Mouse (Mus musculus) c-Kit-positive CD71-positive TER-119-positive erythroid progenitor cells, embryonic 14.5 days (primary cell): ENCODE results near the gene B3gnt9.
"Not testable (repeated sequence)": the region's sequence is repeated elsewhere in the genome, so short reads cannot be mapped to it uniquely, and the experiment has no call there.

Experiments used
- DNase-seq: peaks from one replicate; pipeline ENCODE4 v3.0.0-alpha.2; 2013; ENCODE audit warnings: low spot score

Gene B3gnt9

DNA sequence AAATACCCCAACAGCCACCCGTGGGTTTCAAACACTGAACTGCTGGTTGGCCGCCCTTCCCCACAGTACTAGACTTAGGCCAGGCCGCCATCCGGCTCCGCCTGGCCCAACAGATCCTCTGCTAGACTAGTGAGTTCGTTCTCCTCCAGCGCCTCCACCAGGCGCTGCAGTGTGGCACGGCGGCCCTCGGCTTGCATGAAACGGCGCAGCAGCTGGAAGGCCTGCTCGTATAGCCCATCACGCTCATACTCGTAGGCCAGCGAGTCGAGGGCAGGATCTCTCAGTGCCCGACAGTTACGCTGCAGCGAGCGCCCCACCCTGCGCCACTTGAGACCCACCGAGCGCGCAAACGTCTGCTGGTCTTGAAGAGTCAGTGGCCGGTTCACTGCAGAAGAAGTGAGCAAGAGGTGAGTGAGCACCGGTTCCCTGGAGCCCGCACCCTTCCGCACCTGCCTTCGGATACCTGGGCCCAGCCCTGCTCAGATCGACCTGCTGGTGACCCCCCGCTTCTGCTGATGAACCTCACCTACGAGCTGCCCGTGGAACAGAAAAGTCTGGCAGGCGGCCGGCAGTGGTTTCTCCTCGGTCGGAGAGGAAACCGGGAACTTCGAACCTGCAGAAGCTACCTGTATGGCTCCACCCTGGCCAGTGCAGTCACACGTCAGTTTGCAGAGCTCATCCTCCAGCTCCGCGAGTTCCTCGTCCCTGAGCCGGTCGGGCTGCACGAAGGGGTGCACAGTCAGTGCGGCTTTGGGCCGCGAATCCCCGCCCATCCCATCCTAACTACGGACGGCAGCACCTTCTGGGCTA lies 4.2 kb upstream of the B3gnt9 start:
- no peak for DNase-seq

DNA sequence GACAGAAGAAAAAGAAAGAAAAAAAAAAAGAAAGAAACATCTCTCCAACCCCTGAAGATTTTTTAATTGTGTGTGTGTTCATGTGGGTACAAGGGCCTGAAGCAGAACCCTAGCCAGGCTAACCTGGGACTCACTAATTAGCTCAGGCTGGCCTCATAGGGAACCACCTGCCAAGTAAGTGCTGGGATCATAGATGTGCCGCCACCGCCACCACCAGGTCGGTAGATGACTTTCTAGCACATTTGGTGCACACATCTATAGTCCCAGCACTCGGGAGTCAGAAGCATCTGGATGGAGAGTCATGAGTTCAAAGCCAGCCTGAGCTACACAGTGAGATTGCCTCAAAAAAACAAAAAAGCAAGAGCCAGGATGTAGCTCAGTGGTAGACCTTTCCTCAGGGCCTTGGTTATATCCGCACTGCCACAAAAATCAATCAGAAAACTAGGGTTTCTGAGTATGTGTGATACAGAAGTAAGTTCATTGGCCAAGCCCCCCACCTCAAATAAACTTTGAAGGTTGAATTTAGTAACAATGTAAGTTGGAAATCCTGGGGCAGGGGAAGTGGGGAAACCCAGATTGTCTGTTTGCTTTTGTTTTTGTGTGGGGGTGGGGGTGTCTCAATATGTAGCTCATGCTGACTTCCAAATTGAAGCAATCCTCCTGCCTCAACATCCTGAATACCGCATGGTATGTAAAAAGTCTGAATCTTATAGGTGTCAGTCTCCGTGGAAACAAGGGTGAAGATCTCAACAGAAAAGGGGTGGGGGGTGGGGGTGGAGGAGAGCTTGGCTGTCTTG lies 2.6 kb upstream of the B3gnt9 start:
- no peak for DNase-seq

DNA sequence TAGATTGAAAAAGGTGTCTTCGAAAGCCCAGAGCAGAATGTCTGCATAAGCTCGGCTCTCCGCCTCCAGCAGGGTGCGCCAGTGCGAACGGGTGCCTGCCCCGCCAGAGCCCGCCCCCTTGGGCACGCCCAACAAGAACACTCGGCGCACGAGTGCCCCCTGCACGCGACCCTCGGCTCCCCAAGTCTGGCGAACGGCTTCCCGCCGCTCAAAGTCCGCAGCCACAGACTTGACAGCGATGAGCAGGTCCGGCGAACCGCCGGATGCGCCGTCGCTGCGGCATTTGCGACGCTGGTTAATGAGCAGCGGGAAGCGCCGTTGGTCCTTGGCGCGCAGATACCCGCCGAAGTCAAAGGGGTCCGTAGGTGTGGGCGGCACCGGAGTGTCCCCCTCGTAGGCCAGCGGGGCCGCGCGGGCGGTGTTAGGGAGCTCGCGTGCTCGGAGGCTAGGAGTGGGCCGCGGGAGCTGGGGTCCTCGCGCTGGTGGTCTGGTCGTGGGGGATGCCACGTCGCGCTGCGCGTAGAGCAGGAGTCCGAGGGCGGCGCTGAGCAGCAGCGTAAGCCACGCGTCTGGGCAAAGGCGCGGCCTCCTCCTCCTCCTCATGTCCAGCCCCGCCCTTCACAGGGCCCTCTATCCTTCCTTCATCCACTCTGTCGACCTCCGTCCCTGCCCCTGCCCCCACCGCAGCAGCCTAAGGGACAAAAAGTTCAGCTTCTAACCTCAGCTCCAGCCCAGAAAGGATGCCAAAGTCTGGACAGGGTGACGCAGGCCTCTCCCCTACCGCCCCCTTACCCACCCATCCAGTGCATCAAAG lies 594 bp downstream of the B3gnt9 start:
- DNase-seq: peak; percentile 81

DNA sequence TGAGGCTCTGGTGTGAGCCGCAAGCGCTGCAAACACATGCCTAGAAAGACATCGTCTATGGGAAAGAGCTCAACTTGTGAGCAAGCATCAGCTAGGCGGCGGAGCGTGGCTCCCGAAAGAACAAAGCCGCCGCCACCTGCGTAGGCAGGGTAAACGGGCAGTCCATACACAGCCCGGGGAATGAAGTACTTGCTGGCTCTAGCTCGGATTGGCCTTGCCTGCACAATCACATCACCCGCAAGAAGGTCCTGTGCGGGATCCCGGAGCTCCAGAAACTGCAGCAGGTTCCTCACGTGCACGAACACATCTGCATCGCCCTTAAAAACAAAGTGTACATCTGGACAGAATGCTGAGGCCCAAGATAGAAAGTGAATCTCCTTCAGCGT lies 1.2 kb downstream of the B3gnt9 start:
- DNase-seq: no peak

DNA sequence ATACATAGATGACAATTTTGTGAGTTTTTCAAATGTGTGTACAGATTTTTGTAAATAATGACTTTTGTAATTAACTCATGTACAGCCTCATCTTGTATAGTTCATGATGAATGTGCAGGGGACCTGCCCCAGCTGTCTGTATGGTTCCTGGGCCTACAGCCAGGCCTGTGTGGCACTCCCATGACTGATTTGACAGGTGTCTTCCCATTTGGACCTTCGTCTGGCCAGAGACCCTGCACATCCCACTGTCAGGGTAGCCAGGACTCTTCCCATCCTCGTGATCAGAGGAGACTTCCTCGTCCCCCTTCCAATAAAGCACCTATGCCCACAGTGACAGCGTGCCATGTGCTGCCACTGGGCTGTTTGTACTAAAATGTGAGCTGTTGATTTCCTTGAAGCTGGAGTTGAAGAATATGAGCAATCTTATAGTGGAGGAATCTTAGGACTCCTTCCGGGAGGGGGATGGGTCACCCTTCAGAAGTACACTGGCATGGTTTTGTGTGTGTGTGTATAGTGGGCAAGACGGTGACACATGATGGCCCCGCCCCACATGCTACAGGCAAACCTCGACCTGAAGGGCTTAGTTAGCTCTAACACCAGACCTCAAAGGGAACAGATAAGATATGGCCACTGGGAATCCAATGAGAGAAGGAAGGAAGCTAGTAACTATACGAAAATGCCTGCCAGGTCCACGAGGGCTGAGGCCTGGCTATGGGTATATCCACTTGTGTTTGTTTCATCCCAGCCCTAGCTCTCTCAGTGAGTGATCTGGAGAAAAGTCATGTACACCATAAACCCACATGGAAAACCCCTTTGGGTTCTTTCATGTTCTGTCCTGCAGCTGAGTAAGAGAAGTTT lies 2.0 kb downstream of the B3gnt9 start:
- no peak for DNase-seq

DNA sequence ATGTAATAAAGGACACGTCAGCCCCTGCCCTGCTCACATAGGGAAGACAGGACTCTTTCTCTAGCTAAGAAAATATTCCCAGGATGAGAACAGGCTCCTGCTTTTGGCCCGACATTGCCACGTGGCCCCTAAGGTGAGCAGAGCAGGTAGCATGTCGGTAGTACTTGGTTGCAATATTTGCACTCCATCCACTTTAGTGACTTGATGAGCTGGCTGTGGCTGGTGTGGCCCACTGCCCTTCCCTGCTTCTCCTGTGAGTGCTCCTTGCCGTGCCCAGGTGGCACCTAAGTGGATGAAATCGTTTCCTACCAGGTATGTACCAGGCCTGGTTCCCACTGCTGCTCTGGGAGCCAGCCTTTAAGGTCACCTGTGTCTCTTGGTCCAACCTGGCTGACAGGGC lies 3.0 kb downstream of the B3gnt9 start:
- DNase-seq: no peak

DNA sequence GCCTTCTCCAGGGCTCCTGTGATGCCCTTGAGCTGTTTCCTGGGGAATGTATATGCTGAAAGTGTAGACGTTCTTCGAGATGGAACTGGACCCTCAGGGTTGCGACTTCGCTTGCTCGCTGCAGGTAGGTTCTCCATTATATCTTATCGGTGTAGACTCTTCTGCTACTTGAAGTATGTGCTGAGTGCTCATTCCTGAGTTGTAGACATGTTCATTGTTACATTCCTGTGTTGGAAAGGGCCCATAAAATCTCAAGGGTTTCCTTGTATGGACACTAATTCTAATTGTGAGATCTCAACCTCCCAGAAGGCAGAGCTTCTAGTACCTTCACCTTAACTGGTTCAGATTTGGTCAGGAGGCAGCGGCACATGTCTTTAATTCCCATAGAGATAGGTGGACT lies 13.9 kb downstream of the B3gnt9 start:
- no peak for DNase-seq

DNA sequence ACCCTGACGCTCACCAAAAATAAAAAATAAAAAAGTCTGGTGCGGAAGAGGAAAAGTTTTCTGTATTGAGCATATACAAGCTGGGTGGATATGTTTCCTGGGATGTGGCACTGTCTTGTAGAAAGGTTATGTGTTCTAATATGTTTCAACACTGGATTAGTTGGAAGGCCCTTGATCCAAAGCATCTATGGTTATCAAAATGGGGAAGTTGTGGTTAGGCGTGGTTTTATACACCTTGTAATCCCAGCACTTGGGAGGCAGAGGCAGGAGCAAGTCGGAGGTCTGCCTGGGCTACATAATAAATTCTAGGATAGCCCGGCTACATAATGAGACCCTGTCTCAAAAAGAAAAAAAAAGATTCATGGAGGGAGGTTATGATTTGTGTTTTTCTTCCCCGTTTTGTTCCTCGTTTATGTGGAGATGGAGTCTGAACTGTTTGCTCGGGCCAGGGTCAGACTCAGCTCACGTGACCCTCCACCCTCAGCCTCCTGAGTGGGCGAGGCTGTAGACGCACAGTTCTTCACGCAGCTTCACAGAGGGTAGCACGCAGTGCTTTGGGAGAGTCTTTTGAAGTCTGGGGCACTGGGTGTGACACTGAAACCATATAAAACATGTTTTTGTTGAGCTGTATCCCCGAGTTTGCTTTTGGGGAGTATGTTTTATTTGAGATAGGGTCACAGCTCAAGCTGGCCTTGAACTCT lies 17.4 kb downstream of the B3gnt9 start:
- no peak for DNase-seq

DNA sequence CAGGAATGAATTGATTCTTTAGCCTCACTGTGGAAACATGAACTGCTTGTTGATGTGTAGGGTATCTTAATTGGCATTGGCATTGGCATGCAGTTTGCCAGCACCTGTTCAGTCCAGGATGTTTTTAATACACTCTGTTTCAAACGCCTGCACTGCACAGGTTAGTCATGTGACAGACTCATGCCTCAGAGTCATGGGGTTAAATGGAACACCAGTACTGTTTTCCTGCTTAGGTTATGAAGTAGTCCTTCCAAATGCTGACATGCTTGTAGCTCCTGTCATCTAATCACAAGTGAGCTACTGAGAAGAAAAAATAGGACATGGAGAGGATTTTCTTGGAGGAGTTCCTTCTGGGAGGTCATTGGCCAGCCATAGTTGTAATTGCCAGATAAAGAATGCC lies 19.7 kb downstream of the B3gnt9 start:
- DNase-seq: no peak

DNA sequence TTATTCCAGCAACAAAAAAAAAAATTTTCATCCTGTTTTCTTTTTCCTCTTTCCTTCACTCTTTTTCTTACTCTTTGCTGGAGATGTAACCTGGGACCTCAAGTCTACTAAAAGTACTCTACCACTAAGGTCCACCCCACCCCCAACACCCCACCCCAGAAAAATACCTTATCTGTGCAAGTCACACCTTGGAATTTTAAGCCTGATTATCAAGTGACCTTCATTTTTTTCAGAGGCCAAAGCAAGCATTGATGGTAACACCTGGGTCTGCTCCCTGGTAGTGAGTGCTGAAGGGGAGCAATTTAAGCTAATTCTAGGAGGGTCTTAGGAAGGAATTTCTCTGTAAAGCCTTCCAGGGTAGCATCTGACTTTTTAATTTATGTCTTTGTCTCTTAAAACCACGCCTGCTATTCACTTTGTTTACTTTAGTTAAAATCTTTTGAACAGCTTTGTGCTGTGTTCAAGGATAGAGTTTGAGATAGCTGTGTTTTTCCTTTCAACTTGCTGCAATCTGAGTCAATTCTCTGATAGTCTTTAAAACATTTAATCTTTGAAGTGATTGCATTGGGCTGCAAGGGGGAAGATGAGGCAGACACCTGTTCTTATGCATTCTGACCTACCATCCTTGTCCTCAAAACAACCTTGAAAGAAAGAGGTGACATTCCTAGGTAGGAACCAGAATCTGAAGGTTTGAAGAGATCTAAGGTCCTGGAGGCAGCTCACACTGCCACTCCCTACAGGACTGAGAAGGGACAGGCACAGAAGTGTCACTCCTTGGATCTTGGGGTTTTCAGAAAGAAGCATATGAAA lies 21.6 kb downstream of the B3gnt9 start:
- peak; percentile 26 for DNase-seq

DNA sequence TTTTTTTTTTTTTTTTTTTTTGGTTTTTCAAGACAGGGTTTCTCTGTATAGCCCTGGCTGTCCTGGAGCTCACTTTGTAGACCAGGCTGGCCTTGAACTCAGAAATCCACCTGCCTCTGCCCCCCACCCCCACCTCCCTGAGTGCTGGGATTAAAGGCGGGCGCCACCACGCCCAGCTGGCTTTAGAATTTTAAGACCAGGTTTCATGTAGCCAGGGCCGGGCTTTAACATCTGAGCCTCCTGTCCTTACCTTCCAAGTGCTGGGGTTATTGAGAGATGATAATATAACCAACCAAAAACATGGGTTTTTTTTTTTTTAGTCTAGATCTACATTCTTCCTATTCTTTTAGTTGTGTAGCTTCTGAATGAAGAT lies 22.6 kb downstream of the B3gnt9 start:
- DNase-seq: not testable (repeated sequence)

DNA sequence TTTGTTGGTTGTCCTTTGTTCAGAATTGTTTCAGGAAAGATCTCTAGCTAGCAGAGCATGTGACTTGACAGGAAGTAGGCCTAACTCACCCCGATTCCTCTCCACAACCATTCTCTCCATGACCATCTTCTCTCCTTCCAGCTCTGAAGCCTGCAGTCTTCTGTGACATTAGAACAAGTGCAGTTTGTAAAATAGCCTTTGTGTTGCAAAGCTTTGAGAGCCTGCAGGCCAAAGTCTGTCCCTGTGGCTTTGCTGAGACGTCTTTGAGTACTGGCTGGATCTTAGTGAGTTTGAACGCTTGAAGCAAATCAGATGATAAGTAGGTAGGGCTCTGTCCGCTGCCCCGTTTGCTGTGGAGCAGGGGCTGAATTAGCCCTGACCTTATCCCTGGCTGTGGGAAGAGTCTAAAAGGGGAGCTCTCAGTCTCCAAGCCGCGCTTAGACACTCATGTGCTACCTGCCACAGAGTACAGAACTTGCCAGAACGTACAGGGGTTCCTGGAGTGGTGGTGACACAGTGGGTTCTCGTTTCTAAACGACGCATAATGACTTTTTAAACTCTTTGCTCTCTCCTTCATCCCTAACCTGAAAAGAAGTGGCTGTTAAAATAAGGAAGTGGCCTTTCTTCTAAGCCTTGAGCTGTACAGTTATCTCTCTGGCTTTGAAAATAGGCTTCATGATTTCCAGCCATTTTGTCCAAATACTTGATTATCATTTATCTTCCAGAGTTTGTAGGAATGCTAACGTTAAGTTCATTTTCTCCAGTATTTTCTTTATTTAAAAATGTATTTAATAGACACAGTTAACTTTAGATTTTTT lies 23.2 kb downstream of the B3gnt9 start:
- DNase-seq: no peak

DNA sequence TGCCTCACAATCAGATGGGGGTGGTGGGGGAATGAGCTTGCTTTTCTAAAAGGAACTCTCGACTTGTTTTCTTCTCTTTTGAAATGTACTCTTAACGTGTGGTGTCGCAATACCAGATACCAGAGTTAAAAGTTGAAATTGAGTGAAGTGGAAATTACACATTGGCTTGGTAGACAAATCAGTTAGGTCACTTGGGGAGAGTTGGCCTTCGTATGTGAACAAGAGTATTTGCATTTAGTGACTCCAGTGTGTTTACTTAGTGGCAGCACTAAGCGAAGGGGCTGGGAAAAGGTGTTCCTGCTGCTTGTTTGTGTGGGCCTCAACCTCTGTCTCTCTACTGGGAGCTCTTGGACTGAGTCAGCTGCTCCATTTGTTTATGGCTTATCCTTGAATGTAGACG lies 29.0 kb downstream of the B3gnt9 start:
- DNase-seq: peak; percentile 32

DNA sequence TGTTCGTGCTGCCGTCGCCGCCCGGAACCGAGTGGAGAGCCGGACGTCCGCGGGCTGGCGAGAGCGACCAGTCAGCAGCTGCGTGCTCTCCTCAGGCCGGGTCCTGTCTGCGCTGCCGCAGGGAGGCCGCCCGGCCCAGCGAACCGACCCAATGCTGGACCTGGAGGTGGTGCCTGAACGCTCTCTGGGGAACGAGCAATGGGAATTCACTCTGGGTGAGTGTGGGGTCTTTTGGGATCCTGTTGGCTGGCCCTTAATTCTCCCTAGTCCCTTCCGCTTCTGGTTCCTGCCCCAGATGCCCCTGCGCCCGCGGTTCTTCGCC lies 29.7 kb downstream of the B3gnt9 start:
- no peak for DNase-seq

DNA sequence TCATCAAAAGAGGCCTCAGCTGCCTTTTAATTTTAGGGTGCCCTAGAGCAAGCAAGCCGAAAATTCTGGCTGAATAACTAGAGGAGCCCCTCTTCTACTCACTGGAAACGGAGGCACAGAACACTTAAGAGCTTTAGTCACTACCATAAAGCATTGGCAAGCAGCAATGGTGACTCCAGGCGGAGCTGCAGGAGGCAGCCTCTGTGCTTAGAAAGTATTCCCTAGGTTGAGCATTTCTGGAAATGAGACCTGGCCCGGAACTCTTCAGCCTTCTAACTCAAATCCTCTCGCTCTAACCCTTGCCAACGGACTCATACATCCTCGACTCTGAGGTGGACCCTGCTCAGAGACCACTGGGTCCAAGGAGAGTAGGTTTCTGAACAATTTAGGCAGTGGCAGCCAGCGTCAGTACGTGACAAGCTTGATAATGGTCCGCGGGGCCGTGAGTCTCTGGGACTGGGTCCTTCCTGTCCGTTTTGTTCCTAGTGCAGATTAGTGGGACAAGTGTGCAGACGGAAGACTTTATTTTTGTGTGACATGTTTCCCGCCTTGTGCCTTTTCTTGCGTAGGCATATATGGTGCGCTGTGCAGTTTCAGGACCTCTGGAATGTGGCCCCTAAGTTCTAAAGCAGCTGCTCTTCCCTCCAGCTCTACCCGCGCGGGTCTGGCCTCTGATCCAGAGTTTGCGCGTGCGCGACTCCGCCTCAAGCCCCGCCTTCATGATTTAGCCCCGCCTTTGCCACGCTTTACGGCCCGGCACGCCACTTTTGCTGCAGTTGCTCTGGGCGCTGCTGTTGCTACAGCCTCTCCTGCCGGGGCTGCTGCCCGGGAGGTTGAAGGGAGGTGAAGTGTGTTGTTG lies 30.3 kb downstream of the B3gnt9 start, which contains the start of gene D230025D16Rik:
TSS of gene D230025D16Rik (plus strand) at position 733 of the 859 bp plus-strand sequence.
- peak; percentile 95 for DNase-seq

DNA sequence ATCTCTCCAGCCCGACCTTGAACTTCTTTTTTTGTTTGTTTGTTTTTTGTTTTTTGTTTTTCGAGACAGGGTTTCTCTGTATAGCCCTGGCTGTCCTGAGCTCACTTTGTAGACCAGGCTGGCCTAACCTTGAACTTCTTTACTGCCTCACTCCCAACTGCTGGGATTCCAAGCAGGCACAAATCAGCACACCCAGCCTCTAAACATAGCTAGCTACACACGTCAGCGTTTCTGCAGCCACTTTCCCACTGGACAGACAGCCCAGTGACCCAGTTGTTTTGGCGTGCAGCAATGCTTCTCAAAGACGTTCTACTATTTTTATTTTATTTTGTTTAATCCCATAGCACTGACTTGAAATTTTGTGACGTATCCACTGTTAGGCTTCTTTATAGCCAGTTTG lies 31.1 kb downstream of the B3gnt9 start:
- no peak for DNase-seq

DNA sequence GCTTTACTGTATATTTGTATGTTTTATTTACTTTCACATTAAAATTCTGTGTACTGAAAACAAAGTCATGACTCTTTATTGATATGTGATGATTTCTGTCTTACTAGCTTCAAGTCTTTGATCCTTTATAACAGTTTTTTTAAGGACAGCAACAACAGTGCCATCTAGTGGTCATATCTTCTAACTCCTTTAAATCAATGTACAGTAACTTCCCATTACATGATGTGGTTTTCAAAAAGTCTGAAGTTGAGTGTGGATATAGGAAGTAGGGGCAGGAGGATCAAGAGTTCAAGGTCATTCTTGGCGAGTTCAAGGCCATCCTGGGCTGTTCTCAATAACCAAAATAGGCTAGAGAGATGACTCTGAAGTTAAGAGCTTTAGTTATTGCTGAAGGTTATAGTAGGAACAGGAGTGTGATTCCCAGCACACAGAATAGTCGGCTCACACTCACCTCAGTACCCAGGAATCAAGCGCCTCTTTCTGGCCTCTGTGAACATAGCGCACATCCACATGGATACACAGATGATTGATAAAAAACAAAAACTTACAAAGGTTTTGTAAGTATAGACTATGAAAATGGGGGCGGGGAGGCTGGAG lies 36.9 kb downstream of the B3gnt9 start:
- peak; percentile 62 for DNase-seq

DNA sequence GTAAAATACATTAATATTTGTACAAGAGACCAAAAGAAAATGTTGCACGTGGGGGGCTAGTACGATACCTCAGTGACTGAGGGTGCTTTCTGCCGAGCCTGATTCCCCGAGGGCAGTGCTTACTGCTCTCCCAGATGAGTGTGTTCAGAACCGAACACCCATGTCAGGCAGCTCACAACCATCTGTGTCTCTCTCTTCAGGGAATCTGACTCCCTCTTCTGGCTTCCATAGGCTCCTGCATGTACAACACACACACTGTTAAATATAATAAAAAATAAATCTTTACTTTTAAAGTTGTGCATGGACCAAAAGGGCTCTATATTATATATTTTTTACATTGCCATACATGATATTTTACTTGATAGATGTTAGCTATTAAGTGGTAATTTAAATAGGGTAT lies 40.8 kb downstream of the B3gnt9 start:
- DNase-seq: no peak
